Mouse (Mus musculus): ENCODE data around the gene Telo2.
"Not testable (repeated sequence)": the region's sequence is repeated elsewhere in the genome, so short reads cannot be mapped to it uniquely, and the experiment has no call there.

Gene Telo2

DNA sequence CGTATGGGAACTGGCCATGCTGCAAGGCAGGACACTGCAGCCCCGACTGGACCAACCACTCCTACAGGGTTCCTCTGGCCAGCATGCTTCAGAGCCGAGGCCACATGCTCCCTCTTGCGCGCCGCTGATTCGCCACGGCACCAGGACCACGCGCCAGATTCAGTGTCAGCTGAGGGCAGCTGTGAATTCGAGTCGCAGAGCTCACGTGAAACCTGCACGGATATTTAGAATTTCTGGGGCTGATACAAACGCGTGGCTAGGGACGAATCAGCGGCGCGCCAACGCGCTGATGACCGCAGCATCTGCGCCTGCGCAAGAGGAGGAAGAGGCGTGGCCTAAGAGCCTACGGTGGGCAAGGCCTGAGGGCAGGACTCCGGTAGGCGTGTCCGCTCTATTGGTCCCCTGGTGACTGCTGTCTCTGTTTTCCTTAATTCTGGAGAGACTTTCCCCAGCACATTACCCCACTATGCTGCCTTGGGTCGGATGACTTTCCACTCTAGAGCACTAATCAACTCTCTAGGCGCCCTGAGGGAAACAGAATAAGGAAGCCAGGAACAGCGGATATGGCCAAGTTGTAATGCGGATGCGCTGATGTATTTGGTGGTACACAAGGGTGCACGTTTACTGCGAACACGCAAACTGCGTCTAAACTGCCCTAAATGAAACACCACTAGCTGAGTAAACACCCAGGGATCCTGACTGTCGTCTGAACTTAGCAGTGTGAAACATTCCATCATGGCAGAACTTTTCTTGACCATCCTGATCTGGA, at the start of gene Telo2:
Gene Telo2, minus strand, starts transcription at position 304 of the 769 bp plus-strand sequence.
- peak; percentile 91 to 92 for DNase-seq (ENCODE audit: low spot score in 2 of 2)

DNA sequence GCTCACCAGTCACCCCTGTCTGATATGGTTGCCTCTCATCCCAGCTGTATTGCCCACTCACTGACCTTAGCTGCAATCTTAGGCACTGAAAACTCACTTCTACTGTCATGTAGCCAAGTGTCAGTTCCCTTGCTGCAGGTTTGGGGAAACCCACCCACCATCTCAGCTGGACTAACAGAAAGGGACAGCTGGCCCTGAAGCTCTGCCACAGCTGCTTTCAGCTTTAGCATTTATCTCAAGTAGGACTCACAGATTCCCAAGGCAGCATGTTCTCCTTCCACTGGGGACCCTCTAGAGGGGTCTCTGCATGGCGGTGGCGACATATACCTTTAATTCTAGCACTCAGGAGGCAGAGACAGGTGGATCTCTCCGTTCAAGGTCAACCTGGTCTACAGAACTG, 49.0 kb upstream of the Telo2 start:
- DNase-seq (ENCODE audit: low spot score in 2 of 2) = no peak

DNA sequence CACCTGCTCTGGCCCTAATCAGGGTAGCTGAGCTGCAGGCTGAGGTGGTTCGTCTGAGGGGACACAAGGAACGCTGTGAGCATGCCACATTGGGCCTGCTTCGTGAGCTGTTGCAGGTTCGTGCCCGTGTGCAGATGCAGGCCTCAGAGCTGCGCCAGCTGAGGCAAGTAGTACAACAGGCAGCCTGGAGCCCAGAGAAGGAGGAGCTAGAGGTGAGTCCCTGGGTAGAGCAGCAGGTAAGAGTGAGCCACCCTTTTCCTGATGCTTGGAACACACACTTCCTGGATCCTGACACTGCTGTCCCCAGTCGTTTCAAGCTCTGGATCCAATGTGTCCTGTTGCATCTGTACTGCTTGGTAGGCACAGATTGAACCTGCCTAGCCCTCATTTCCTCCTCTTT, 47.6 kb upstream of the Telo2 start:
- DNase-seq (ENCODE audit: low spot score in 2 of 2) = no peak

DNA sequence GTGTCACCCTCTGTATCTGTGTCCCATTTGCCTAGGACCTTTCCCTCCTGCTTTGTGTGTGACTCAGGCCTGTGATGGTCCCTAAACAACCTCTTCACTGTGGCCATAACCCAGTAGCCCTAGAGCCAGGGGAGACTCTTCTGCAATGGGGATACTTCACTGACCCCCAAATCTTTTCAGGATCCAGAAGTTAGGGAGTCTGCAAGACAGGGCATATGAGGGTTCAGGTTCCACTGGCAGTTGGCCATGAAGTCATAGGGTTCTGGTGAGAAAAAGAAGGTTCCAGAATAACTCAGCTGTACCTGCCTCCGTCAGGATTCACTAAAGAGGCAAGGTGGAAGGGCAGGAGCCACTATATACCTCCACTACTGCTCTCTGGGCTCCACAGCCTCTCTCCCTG, 46.4 kb upstream of the Telo2 start, which contains the start of gene Ccdc154:
Gene Ccdc154, plus strand, starts transcription at position 301 of the 400 bp plus-strand sequence.
- no peak for DNase-seq (ENCODE audit: low spot score in 2 of 2)

DNA sequence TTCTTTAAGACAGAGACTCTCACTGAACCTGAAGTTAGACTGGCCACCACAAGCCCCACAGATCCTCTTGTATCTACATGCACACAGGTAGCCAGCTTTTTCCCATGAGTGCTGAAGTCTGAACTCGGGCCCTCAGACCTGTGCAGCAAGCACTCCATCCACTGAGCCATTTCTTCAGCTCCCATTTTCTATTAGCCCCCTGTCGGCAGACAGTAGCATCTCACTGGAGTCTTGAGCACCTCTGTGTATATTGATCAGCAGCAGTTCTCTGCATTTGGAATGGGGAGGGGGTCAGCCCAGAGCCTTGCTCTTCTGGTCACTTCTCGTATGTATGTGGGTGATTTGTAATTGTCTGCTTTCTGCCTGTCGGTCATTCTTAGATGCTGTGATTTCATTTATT, 24.2 kb upstream of the Telo2 start:
- DNase-seq (ENCODE audit: low spot score in 2 of 2) = no peak

DNA sequence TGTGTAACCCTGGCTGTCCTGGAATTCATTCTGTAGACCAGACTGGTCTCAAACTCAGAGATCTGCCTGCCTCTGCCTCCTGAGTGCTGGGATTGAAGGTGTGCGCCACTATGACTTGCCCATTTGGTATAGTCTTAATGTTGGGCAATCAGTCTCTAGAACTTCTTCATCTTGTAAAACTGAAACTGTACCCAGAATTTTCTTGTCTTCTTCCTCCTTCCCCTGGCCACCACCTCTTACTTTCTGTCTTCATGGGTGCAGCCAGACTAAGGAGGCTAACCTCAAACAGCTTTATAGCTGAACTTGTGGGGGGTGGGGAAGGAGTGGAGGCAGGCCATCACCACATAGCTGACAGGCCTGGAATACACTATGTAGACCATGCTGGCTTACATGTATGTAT, 23.0 kb upstream of the Telo2 start:
- DNase-seq (ENCODE audit: low spot score in 2 of 2) = no peak

DNA sequence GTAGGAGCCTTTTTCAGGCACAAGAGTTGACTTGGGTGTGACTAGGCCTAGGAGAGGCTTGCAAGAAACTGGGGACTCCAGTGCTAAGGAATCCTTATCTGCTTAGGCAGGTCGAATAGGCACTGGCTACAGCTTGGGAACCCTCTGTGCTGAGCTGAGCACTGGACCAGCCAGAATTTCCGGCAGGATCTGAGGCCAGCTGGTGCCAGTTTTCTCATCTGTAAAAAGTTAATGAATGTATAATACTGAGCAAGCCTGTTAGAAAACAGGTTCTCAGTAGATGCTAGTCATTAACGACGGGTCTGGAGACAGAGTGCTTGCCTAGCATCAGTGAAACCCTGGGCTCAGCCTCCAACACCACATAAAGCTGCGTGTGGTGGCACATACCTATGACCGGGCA, 19.9 kb upstream of the Telo2 start:
- DNase-seq (ENCODE audit: low spot score in 2 of 2) = no peak

DNA sequence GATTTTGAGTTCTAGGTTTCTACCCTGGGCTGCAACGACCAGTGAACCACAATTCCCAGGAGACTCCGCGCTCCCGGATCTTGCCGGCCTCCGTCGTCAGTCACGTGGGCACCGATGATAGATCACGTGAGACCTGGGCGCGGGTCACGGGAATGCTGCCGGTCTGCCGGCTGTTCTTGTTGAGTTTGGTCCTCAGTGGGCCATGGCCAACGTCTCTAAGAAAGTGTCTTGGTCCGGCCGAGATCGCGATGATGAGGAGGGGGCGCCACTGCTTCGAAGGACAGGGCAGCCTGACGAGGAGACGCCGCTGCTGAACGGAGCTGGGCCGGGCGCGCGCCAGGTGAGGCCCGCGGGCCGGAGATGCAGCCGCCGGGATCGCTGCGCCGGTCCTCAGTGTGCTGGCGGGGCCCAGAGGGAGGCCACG, 17.5 kb upstream of the Telo2 start, which contains the start of gene Clcn7:
Gene Clcn7, plus strand, starts transcription at position 117 of the 424 bp plus-strand sequence.
- peak; percentile 90 to 92 for DNase-seq (ENCODE audit: low spot score in 2 of 2)

DNA sequence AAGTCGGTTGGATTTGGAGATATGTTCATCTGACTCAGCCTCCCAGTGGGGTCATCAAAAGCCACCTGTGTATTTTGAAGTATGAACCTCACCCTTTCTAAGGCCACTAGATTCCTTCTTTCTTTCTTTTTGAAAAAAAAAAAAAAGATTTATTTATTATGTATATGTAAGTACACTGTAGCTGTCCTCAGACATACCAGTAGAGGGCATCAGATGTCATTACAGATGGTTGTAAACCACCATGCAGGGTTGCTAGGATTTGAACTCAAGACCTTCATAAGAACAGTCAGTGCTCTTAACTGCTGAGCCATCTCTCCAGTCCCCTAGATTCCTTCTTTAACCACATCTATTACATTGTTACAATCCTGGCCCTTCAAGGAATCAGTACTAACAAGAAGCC, 14.3 kb upstream of the Telo2 start:
- DNase-seq (ENCODE audit: low spot score in 2 of 2) = no peak

DNA sequence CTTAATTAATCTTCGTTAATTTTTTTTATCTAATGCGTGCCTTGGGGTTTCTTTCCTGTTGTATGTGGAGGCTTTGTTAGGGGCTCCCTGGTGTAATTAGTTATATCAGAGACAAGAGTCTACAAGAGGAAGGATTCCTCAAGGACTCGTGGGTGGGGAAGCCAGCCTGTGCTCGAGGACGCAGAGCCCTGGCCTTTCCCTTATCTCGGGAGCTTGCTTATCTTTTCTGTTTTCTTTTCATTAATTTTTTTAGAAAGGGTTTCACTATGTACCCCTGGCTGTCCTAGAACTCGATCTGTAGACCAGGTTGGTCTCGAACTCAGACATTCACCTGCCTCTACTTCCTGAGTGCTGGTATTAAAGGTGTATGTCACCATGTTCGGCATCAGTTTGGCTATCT, 11.9 kb upstream of the Telo2 start:
- DNase-seq (ENCODE audit: low spot score in 2 of 2) = no peak

DNA sequence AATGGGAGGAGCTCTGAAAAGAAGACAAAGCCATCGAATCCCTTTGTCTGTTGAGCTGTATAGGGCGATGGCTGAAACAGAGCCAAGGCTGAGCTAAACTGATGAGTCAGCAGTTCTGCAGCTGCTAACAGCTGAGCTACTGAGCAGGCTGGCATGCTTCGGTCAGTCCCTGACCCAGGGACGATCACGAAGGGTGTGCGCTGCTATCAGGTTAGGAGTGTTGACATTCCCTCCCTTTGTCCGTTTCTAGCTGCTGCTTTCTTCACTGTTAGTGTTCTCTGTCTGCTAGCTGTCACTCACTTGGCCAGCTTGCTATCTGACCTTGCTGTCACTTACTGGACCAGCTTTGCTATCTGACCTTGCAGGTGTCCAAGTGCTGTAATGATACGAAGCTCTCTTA, 11.3 kb upstream of the Telo2 start:
- DNase-seq (ENCODE audit: low spot score in 2 of 2) = peak; percentile 19 to 21

DNA sequence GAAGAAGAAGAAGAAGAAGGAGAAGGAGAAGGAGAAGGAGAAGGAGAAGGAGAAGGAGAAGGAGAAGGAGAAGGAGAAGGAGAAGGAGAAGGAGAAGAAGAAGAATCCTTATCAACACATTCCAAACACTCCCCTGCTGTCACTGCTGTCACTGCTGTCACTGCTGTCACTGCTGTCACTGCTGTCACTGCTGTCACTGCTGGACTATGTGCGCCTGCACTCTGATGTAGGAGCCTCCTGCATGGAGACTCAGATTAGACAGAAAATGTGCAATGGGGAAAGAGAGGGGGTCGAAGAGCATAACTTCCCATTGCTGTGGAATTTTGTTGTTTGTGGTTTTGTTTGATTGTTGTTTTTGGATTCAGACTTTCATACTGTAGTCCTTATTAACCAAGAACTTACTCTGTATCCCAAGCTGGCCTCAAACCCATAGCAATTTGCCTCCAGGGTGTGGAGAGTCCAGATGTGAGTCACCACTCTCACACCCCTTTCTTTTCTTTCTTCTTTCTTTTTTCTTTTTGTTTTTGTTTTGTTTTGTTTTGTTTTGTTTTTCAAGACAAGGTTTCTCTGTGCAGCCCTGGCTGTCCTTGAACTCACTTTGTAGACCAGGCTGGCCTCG, 9.8 kb upstream of the Telo2 start:
- not testable (repeated sequence) for DNase-seq (ENCODE audit: low spot score in 2 of 2)

DNA sequence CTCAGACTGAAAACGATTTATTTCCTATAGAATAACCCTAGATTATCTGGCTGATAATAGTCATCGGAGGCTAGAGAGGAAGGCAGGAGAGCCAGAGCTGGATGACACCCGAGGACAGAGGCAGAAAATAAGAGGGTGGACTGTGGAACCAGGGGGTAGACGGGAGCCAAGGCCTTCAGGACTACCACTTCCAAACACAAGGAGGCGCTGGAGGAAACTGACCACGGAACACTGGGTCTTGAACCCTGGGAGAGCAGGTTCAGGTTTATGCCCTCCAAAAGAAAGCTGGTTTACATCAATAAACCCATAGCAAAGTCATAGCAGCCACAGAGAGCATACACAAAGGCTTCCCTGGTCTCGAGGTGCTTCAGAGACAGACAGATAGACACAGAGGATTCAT, 8.2 kb upstream of the Telo2 start:
- no peak for DNase-seq (ENCODE audit: low spot score in 2 of 2)

DNA sequence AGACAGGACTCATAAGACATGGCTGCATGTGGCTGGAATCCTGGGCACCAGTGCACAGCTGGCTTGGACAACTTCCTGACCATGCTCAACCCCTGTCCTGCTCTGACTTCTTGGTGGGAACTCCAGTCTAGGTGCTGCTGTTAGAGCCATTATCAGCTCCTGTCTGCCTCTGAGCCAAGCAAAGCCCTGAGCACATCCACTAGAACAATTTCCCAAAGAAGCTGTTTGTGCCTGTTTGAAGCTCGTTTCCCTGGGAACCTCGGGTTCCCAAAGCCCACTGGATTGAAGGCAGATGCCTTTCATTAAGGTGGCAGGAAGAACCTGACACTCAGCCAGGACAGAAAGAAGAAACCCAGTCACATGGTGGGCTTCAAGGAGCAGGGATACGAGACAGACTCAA, 4.6 kb upstream of the Telo2 start, which contains the start of gene Ptx4:
Gene Ptx4, plus strand, starts transcription at position 355 of the 400 bp plus-strand sequence.
- no peak for DNase-seq (ENCODE audit: low spot score in 2 of 2)

DNA sequence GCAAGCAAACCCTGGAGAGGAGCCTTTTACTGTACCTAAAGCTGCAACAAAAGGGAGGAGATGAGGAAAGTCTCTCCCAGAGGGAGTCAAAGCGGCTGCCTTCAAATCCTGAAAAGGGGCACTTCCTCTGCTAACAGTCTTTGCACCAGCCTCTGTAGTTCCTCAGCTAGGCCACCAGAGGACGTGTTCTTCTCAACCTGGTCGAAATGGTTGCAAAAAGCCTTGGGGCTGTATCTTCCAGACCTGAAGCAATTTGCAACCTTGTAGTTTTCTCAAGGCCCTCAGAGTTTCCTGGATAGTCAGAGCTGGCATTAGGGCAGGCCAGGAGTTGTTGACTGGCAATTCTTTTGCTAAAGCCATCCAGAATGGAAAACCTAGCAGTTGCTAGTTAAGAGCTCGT, 1.5 kb upstream of the Telo2 start:
- DNase-seq (ENCODE audit: low spot score in 2 of 2) = peak in 1 of 2 experiments; percentile 26

DNA sequence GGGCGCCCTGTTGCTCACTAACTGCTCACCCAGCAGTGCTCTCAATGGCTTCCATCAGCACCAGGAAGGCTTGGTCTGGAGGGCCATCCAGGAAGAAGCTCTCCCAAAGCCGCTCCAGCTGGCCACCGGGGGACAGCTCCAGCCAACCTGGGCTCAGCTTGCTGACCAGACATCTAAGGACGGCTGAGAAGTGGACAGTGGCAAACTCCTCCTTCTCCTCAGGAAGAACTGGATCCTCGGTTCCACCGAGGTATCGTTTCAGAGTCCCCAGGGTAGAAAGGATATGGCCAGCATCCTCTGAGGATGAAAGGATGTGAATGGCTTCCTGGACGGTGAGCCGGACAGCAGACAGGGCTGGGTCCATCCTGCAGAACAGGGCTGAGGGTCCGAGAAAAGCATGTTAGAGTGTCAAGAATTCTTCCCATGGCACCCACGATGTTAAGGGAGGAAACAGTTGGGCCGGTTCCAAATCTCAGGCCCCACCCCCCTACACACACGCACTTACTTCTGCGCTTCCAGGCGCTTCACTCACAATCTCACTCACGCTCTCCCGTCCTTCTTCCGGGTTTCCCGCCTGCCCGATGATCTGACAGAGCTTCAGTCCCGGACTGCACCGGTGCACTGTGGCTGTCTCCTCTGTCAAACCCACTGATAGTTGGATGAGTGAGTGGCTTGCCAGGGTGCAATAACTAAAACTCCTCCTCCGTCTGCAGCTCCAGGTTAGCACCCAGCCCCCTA, 690 bp downstream of the Telo2 start:
- DNase-seq (ENCODE audit: low spot score in 2 of 2) = no peak

DNA sequence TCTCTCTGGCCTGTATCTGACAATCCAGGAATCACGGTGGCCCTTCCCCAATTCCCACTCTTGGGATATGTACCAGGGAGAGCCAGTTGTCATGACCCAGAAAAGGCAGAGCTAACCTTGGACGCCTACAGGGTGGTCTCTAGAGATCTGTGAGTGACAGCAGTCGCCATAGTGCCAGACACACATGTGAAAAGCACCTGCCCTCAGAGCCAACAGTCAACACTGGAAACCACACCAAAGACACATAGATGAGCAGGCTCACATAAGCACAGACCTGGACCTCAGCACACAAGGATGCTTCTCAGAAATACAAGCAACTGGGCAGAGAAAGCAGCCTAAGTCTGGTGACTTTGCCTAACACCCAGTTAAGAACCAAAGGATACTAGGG, 3.4 kb downstream of the Telo2 start:
- DNase-seq (ENCODE audit: low spot score in 2 of 2) = no peak

DNA sequence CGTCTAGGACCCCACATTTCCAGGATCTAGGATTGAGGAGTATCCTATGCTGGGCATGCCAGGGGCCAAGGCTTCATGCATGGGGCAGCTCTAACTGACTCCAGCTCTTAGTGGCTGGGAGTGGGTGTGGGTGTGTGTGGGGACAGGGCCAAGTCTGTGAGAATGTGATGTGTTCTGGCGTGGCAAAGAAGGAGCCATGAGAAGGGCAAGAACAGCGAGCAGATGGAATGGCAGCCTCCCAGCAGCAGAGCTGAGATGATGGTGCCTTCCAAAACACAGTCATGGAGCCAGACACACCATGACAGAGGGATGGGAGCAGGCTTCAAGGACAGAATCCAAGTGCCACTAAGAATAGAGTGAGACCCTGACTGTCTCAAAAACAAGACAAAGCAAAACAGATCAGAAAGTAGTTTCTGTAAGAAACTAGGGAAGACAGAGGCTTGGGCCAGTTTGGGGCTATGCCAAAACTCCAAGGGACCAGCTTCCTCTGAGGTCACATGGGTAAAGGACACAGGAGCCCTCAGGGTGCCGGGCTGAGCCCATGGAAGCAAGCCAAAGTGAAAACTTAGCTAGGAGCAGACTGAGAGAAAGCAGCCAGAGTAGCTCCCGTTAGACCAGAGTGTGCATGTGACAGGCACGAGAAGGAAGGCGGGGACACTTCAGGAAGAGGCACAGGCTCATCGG, 3.9 kb downstream of the Telo2 start:
- DNase-seq (ENCODE audit: low spot score in 2 of 2) = peak in 1 of 2 experiments; percentile 18

DNA sequence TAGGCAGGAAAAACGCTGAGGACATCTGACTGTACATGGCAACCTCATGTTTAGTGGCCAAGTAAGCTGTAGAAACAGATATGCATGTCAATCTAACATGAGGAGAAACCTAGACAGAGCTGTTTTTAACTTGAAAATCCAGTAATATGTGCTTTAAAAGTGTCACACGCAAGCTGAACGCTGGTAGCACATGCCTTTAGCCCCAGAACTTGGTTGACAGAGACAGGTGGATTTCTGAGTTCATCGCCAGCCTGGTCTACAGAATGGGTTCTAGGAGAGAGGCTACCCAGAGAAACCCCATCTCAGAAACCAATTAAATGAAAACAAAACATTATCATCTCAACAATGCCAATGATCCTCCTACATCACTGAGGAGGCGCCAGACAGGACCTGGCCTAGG, 4.5 kb downstream of the Telo2 start:
- DNase-seq (ENCODE audit: low spot score in 2 of 2) = no peak

DNA sequence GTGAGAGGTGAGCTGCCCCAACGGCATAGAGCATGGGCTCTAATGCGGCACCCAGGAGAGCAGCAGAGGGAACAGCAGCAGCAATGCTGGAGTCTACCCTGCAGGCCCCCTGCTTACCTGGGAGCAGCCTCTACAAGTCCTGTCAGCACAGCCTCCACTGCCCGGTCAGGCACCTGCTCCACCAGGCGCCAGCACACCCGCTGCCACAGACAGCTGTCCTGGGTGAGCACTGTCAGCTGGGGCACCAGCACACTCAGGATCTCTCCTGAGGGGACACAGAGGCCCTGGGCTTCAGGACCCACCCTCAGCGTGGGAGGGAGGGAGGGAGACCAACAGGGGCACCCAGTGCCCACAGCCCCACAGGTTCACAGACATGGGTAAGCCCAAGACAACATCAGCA, 5.2 kb downstream of the Telo2 start:
- DNase-seq (ENCODE audit: low spot score in 2 of 2) = no peak

DNA sequence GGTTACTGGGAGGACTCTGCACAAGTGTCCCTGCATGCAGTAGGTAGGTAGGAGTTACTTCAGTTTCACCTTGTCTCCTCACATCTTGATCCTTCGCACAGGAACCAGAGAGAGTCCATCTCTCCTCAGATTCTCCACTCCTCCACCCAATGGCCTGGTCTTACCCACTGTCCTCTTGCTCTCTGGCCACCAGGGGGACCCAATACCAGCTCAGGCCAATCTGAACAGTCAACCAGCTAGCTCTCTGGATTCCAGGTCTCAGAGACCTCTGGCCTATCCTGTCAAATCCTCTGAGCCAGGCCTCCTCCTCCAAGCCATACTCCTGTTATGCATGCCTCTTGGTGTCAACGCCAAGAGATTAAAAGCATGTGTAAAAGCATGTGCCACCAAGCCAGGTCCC, 6.2 kb downstream of the Telo2 start:
- peak in 1 of 2 experiments; percentile 36 for DNase-seq (ENCODE audit: low spot score in 2 of 2)

DNA sequence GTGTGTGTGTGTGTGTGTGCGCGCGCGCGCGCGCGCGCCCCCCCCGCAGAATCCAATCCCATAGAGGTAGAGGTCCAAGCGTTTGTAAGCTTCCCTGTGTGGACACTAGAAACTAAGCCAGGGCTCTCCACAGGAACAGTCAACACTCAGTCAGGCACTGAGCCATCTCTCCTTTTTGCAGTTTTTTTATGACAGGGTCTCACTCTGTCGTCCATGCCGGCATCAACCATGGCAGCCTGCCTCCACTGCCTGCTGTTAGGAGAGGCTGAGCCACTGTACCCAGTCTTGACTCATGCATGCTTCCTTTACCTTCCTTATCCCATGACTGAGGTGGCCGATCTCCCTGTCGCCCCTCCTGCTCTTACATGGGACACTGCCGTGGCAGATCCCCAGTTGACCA, 8.0 kb downstream of the Telo2 start:
- DNase-seq (ENCODE audit: low spot score in 2 of 2) = no peak

Measured in spleen, postnatal 36 days (tissue).